Mouse (Mus musculus) regulatory T cell (primary cell): ENCODE results near the gene Tinf2.

Experiments used
- in situ Hi-C: fragments of 300-600 bp; cut with MboI, MseI; formaldehyde crosslinking; loops from one replicate; pipeline ENCODE4 v1.15.1; 2025; ENCODE audit warnings: high pct_unique_total_duplicates

The Tinf2 gene

GRCm38 (mm10) chr14:55637795-55638194 lies 43.8 kb downstream of the Tinf2 start, which contains the start of gene Gm49378:
Gene Gm49378 (minus strand): TSS chr14:55637895.
- in situ Hi-C loops, result no loop called here

- in situ Hi-C loops, result no loop called here
These were observed 46.1 kb downstream of the Tinf2 start, which contains the start of gene Ipo4 for GRCm38 (mm10) chr14:55635523-55636007. Gene Ipo4 (minus strand): TSS chr14:55635957.

- in situ Hi-C loops, result no loop called here
These were observed 46.6 kb downstream of the Tinf2 start for GRCm38 (mm10) chr14:55634874-55635522.

- in situ Hi-C loops, result no loop called here
These were observed 52.3 kb downstream of the Tinf2 start for GRCm38 (mm10) chr14:55629312-55629711.

- in situ Hi-C loops, result no loop called here
These were observed 53.4 kb downstream of the Tinf2 start for GRCm38 (mm10) chr14:55628077-55628827.
